Mouse (Mus musculus) neural tube, embryonic 15.5 days (tissue): ENCODE results near the gene Tnik. TPM values are rescaled to one million over a fixed set of nuclear protein-coding genes. Genes with fewer than 3 reads are reported as not detected.

Experiments used
- ATAC-seq: fragments of 200-750 bp; cut with Nextera tagmentation; 2 replicates; pipeline ENCODE4 v1.8.0; 2017; ENCODE audit warnings: mild to moderate bottlenecking, moderate TSS enrichment, moderate library complexity; ENCODE audit not compliant: low FRiP score
- H3K27ac ChIP-seq: fragments of 300-500 bp; sonication (generic); replicated peaks from 2 replicates; pipeline ENCODE4 v1.5.1; 2015; ENCODE audit warnings: mild to moderate bottlenecking, inconsistent platforms
- H3K27me3 ChIP-seq: fragments of 300-500 bp; sonication (generic); replicated peaks from 2 replicates; pipeline ENCODE4 v1.6.1; 2015; ENCODE audit warnings: inconsistent platforms
- H3K36me3 ChIP-seq: fragments of 300-500 bp; sonication (generic); 2 replicates; pipeline ENCODE4 v1.6.1; 2015; ENCODE audit warnings: inconsistent platforms
- H3K4me1 ChIP-seq: fragments of 300-500 bp; sonication (generic); 2 replicates; pipeline ENCODE4 v1.6.1; 2015; ENCODE audit warnings: inconsistent platforms
- H3K4me2 ChIP-seq: fragments of 300-500 bp; sonication (generic); 2 replicates; pipeline ENCODE4 v1.6.1; 2015; ENCODE audit warnings: inconsistent platforms, mild to moderate bottlenecking, moderate library complexity
- H3K4me3 ChIP-seq: fragments of 300-500 bp; sonication (generic); replicated peaks from 2 replicates; pipeline ENCODE4 v1.5.1; 2015; ENCODE audit warnings: mild to moderate bottlenecking, inconsistent platforms
- H3K9ac ChIP-seq: fragments of 300-500 bp; sonication (generic); replicated peaks from 2 replicates; pipeline ENCODE4 v1.6.1; 2015; ENCODE audit warnings: mild to moderate bottlenecking, inconsistent platforms
- H3K9me3 ChIP-seq: fragments of 300-500 bp; sonication (generic); replicated peaks from 2 replicates; pipeline ENCODE4 v1.6.1; 2016; ENCODE audit warnings: inconsistent platforms
- WGBS: fragments of 180-500 bp; shearing (Covaris S2); methylation state at CpG from one replicate; pipeline ENCODE4 v1.1.7; 2015; ENCODE audit warnings: mixed read lengths; 5-methylcytosine and 5-hydroxymethylcytosine counted together
- polyA plus RNA-seq: library from polyadenylated mRNA; unstranded; fragments of >200 nt; fragmentation: Nextera tagmentation; extraction: Ambion mirVana; gene quantifications from 2 replicates; pipeline ENCODE4 v1.2.1, GENCODE M21; 2015

Tnik gene
- polyA plus RNA-seq, 1 experiment from 2014 or later: 67.3 TPM

- Histone ChIP-seq H3K4me2 (no peak overlapping the region), H3K4me3 (no peak overlapping the region), H3K4me1 (no peaks in the 10 kb centered on the region), H3K27ac (no peak overlapping the region), H3K9ac (no peak overlapping the region), H3K9me3 (no peaks in the 10 kb centered on the region), H3K27me3 (no peaks in the 10 kb centered on the region), H3K36me3 (no peaks in the 10 kb centered on the region)
- WGBS: 74% methylated on average over 10 of the region's 10 CpGs
- ATAC-seq: no peak
These were observed 442.6 kb downstream of the Tnik start for GRCm38 (mm10) chr3:28705522-28706137.

GRCm38 (mm10) chr3:28706736-28707135 lies 443.7 kb downstream of the Tnik start:
- no peaks in the 10 kb centered on the region for H3K9me3 ChIP-seq
- H3K4me2 ChIP-seq: no peak overlapping the region
- no peak overlapping the region for H3K9ac ChIP-seq
- WGBS: 81% methylated on average over 4 of the region's 4 CpGs
- ATAC-seq: no peak
- no peaks in the 10 kb centered on the region for H3K4me1 ChIP-seq
- no peak overlapping the region for H3K27ac ChIP-seq
- no peaks in the 10 kb centered on the region for H3K36me3 ChIP-seq
- H3K27me3 ChIP-seq: no peaks in the 10 kb centered on the region
- H3K4me3 ChIP-seq: no peak overlapping the region

- ATAC-seq: no peak
- no peaks in the 10 kb centered on the region for H3K36me3 ChIP-seq
- WGBS: 77% methylated on average over 1 of the region's 1 CpGs
These were observed 446.7 kb downstream of the Tnik start for GRCm38 (mm10) chr3:28709740-28710139.

GRCm38 (mm10) chr3:28713913-28714698 lies 451.1 kb downstream of the Tnik start:
- 82% methylated on average over 7 of the region's 7 CpGs for WGBS
- no peak overlapping the region for H3K9ac ChIP-seq

More at GRCm38 (mm10) chr3:28709740-28710139, 446.7 kb downstream of the Tnik start:
- H3K9me3 ChIP-seq: no peaks in the 10 kb centered on the region
- H3K4me3 ChIP-seq: no peak overlapping the region
- H3K4me1 ChIP-seq: no peaks in the 10 kb centered on the region
- no peaks in the 10 kb centered on the region for H3K27me3 ChIP-seq
- no peak overlapping the region for H3K27ac ChIP-seq
- H3K9ac ChIP-seq: no peak overlapping the region
- H3K4me2 ChIP-seq: no peak overlapping the region

GRCm38 (mm10) chr3:28718521-28718920 lies 455.5 kb downstream of the Tnik start:
- ATAC-seq: no peak
- H3K4me2 ChIP-seq: no peak overlapping the region
- no peak overlapping the region for H3K9ac ChIP-seq
- H3K4me1 ChIP-seq: no peaks in the 10 kb centered on the region
- H3K9me3 ChIP-seq: no peaks in the 10 kb centered on the region
- H3K27ac ChIP-seq: no peak overlapping the region
- WGBS: 68% methylated on average over 2 of the region's 2 CpGs
- H3K4me3 ChIP-seq: no peak overlapping the region
- H3K27me3 ChIP-seq: no peaks in the 10 kb centered on the region
- no peaks in the 10 kb centered on the region for H3K36me3 ChIP-seq

More at GRCm38 (mm10) chr3:28713913-28714698, 451.1 kb downstream of the Tnik start:
- H3K27ac ChIP-seq: no peak overlapping the region
- H3K27me3 ChIP-seq: no peaks in the 10 kb centered on the region
- H3K4me2 ChIP-seq: no peak overlapping the region
- no peaks in the 10 kb centered on the region for H3K4me1 ChIP-seq
- H3K36me3 ChIP-seq: no peaks in the 10 kb centered on the region
- ATAC-seq: no peak
- H3K4me3 ChIP-seq: no peak overlapping the region
- no peaks in the 10 kb centered on the region for H3K9me3 ChIP-seq

GRCm38 (mm10) chr3:28721218-28721617 lies 458.2 kb downstream of the Tnik start:
- H3K27me3 ChIP-seq: no peaks in the 10 kb centered on the region
- no peak overlapping the region for H3K27ac ChIP-seq
- no peak for ATAC-seq
- H3K4me3 ChIP-seq: no peak overlapping the region
- WGBS: 83% methylated on average over 5 of the region's 5 CpGs
- H3K4me1 ChIP-seq: no peaks in the 10 kb centered on the region
- H3K4me2 ChIP-seq: no peak overlapping the region
- no peak overlapping the region for H3K9ac ChIP-seq
- no peaks in the 10 kb centered on the region for H3K36me3 ChIP-seq
- H3K9me3 ChIP-seq: no peaks in the 10 kb centered on the region

GRCm38 (mm10) chr3:28721838-28722237 lies 458.8 kb downstream of the Tnik start:
- no peak overlapping the region for H3K9ac ChIP-seq
- no peaks in the 10 kb centered on the region for H3K4me1 ChIP-seq
- no peak overlapping the region for H3K27ac ChIP-seq
- H3K4me2 ChIP-seq: no peak overlapping the region
- no peaks in the 10 kb centered on the region for H3K36me3 ChIP-seq
- no peak overlapping the region for H3K4me3 ChIP-seq
- no peak for ATAC-seq
- 88% methylated on average over 7 of the region's 7 CpGs for WGBS
- H3K27me3 ChIP-seq: no peaks in the 10 kb centered on the region
- no peaks in the 10 kb centered on the region for H3K9me3 ChIP-seq

- ATAC-seq: no peak
- H3K36me3 ChIP-seq: no peaks in the 10 kb centered on the region
- H3K27ac ChIP-seq: no peak overlapping the region
These were observed 459.5 kb downstream of the Tnik start for GRCm38 (mm10) chr3:28722531-28722930.

GRCm38 (mm10) chr3:28723534-28723933 lies 460.5 kb downstream of the Tnik start:
- ATAC-seq: no peak
- no peaks in the 10 kb centered on the region for H3K9me3 ChIP-seq
- H3K4me3 ChIP-seq: no peak overlapping the region
- no peak overlapping the region for H3K9ac ChIP-seq
- no peaks in the 10 kb centered on the region for H3K4me1 ChIP-seq
- no peak overlapping the region for H3K4me2 ChIP-seq
- no peaks in the 10 kb centered on the region for H3K36me3 ChIP-seq
- WGBS: 69% methylated on average over 6 of the region's 6 CpGs
- no peaks in the 10 kb centered on the region for H3K27me3 ChIP-seq
- H3K27ac ChIP-seq: no peak overlapping the region

More at GRCm38 (mm10) chr3:28722531-28722930, 459.5 kb downstream of the Tnik start:
- no peaks in the 10 kb centered on the region for H3K9me3 ChIP-seq
- H3K4me1 ChIP-seq: no peaks in the 10 kb centered on the region
- H3K4me3 ChIP-seq: no peak overlapping the region
- no peaks in the 10 kb centered on the region for H3K27me3 ChIP-seq
- H3K4me2 ChIP-seq: no peak overlapping the region
- H3K9ac ChIP-seq: no peak overlapping the region

- no peak overlapping the region for H3K27ac ChIP-seq
- 90% methylated on average over 13 of the region's 13 CpGs for WGBS
These were observed 462.2 kb downstream of the Tnik start for GRCm38 (mm10) chr3:28725203-28725602.

More at GRCm38 (mm10) chr3:28725203-28725602, 462.2 kb downstream of the Tnik start:
- ATAC-seq: no peak
- Histone ChIP-seq H3K9ac (no peak overlapping the region), H3K27me3 (no peaks in the 10 kb centered on the region), H3K9me3 (no peaks in the 10 kb centered on the region), H3K4me2 (no peak overlapping the region), H3K4me3 (no peak overlapping the region), H3K36me3 (no peaks in the 10 kb centered on the region), H3K4me1 (no peaks in the 10 kb centered on the region)
